Mouse (Mus musculus) heart, embryonic 14.5 days (tissue): ENCODE data around the gene Epb41l2. TPM values are rescaled to one million over a fixed set of nuclear protein-coding genes. Genes with fewer than 3 reads are reported as not detected.

Source experiments
- ATAC-seq: fragments of 200-750 bp; cut with Nextera tagmentation; 2 replicates; pipeline ENCODE4 v1.8.0; 2017; ENCODE audit warnings: low read depth, moderate TSS enrichment; ENCODE audit not compliant: insufficient number of reproducible peaks, insufficient read depth, low FRiP score
- H3K27ac ChIP-seq, 2 experiments: fragments of 200-500 bp in 1 of 2; fragments of 300-500 bp in 1 of 2; sonication (generic) in 1 of 2; replicated peaks in 1 of 2; 2 replicates each; pipeline ENCODE4 v1.5.1; 2012 to 2014; ENCODE audit warnings: low read depth in 2 of 2, low read length in 2 of 2, control low read depth in 1 of 2, mild to moderate bottlenecking in 1 of 2, mixed read lengths in 1 of 2; ENCODE audit not compliant: control insufficient read depth in 1 of 2, insufficient read depth in 1 of 2
- H3K27me3 ChIP-seq: fragments of 300-500 bp; sonication (generic); 2 replicates; pipeline ENCODE4 v1.6.1; 2014; ENCODE audit warnings: mild to moderate bottlenecking, low read length, control low read depth; ENCODE audit not compliant: control insufficient read depth, insufficient read depth
- H3K36me3 ChIP-seq: fragments of 300-500 bp; sonication (generic); 2 replicates; pipeline ENCODE4 v1.6.1; 2014; ENCODE audit warnings: mild to moderate bottlenecking, control low read depth, low read length, mixed read lengths; ENCODE audit not compliant: control insufficient read depth, insufficient read depth
- H3K4me1 ChIP-seq, 2 experiments: fragments of 200-500 bp in 1 of 2; fragments of 300-500 bp in 1 of 2; sonication (generic) in 1 of 2; 2 replicates each; pipeline ENCODE4 v1.6.1; 2012 to 2014; ENCODE audit warnings: low read length in 2 of 2, control low read depth in 1 of 2, mixed read lengths in 1 of 2; ENCODE audit not compliant: control insufficient read depth in 2 of 2, insufficient read depth in 2 of 2
- H3K4me2 ChIP-seq: fragments of 300-500 bp; sonication (generic); 2 replicates; pipeline ENCODE4 v1.6.1; 2014; ENCODE audit warnings: mild to moderate bottlenecking, low read length
- H3K4me3 ChIP-seq, 2 experiments: fragments of 200-500 bp in 1 of 2; fragments of 300-500 bp in 1 of 2; sonication (generic) in 1 of 2; 2 replicates each; pipeline ENCODE4 v1.5.1; 2012 to 2014; ENCODE audit warnings: low read length in 2 of 2, mild to moderate bottlenecking in 2 of 2, control low read depth in 1 of 2, low read depth in 1 of 2, moderate library complexity in 1 of 2; ENCODE audit not compliant: control insufficient read depth in 1 of 2, insufficient read depth in 1 of 2
- H3K9ac ChIP-seq: fragments of 300-500 bp; sonication (generic); 2 replicates; pipeline ENCODE4 v1.6.1; 2014; ENCODE audit warnings: mild to moderate bottlenecking, low read length
- H3K9me3 ChIP-seq: fragments of 300-500 bp; sonication (generic); 2 replicates; pipeline ENCODE4 v1.6.1; 2016; ENCODE audit warnings: low read length, control low read depth; ENCODE audit not compliant: control insufficient read depth
- WGBS: fragments of 180-500 bp; shearing (Covaris S2); extraction: QIAGEN DNeasy Blood & Tissue Kit; methylation state at CpG from one replicate; pipeline ENCODE4 v1.1.7; 2014; 5-methylcytosine and 5-hydroxymethylcytosine counted together
- polyA plus RNA-seq: library from polyadenylated mRNA; unstranded; fragments of >200 nt; fragmentation: Nextera tagmentation; extraction: Ambion mirVana; gene quantifications from 2 replicates; pipeline ENCODE4 v1.2.1, GENCODE M21; 2014

Gene Epb41l2
- polyA plus RNA-seq, 1 experiment from 2014 or later: 53.5 TPM

GRCm38 (mm10) chr10:25457996-25458395 lies 98.4 kb downstream of the Epb41l2 start:
- Histone ChIP-seq H3K27ac (no peak overlapping the region), H3K27me3 (no peaks in the 10 kb centered on the region), H3K4me2 (no peak overlapping the region), H3K9me3 (no peaks in the 10 kb centered on the region), H3K4me3 (no peak overlapping the region), H3K36me3 (peaks cover 9% of the 10 kb centered on the region; the same call in 1 of the 2 replicates), H3K4me1 (peaks cover 3 to 10% of the 10 kb centered on the region in 2 experiments; a peak in 2 of 4 replicates), H3K9ac (no peak overlapping the region)
- ATAC-seq: no peak
- 78% methylated on average over 4 of the region's 4 CpGs for WGBS

DNA sequence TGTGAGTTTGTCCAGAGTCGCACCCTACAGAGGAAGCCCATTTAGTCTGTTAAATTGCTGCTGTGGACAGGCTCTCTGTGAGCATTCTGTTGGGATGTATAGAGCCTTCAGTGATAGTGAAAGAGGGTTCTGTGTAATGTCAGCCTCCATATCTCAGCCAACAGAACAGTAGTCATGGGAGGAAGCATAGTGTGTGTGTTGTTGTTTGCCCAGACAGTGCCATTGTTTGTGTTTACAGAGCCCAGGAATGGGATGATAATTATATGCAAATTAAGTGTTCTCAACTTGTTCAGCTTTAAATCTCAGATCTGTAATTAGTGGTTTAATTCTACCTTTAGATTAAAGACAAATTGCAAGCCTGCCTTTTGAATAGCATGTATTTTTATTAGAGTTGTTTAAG lies 102.2 kb downstream of the Epb41l2 start:
- 22% methylated on average over 1 of the region's 1 CpGs for WGBS
- ATAC-seq: no peak
- Histone ChIP-seq H3K9me3 (no peaks in the 10 kb centered on the region), H3K4me3 (no peak overlapping the region), H3K9ac (no peak overlapping the region), H3K27me3 (no peaks in the 10 kb centered on the region), H3K27ac (no peak overlapping the region), H3K36me3 (no peaks in the 10 kb centered on the region), H3K4me1 (peaks cover 7 to 14% of the 10 kb centered on the region in 2 experiments; a peak in 2 of 4 replicates), H3K4me2 (no peak overlapping the region)

- Histone ChIP-seq H3K27me3 (no peaks in the 10 kb centered on the region), H3K4me3 (no peak overlapping the region), H3K9me3 (no peaks in the 10 kb centered on the region), H3K9ac (no peak overlapping the region), H3K36me3 (no peaks in the 10 kb centered on the region), H3K4me2 (no peak overlapping the region), H3K4me1 (peaks cover 7 to 14% of the 10 kb centered on the region in 2 experiments; a peak in 2 of 4 replicates), H3K27ac (no peak overlapping the region)
- ATAC-seq: no peak
- WGBS: 49% methylated on average over 3 of the region's 3 CpGs
Measured at GRCm38 (mm10) chr10:25462669-25463068, 103.1 kb downstream of the Epb41l2 start.

- H3K36me3 ChIP-seq: peaks cover 16% of the 10 kb centered on the region
- no peaks in the 10 kb centered on the region for H3K9me3 ChIP-seq
- no peak overlapping the region for H3K4me3 ChIP-seq
- no peak overlapping the region for H3K9ac ChIP-seq
- WGBS: 30% methylated on average over 2 of the region's 2 CpGs
- peak overlapping the region in 1 of 2 experiments; percentile 38; a peak in 1 of 4 replicates for H3K27ac ChIP-seq
- no peaks in the 10 kb centered on the region for H3K27me3 ChIP-seq
- H3K4me2 ChIP-seq: no peak overlapping the region
- peaks cover 5 to 10% of the 10 kb centered on the region in 2 experiments; a peak in 2 of 4 replicates for H3K4me1 ChIP-seq
- ATAC-seq: no peak
Measured at GRCm38 (mm10) chr10:25466493-25466892, 106.9 kb downstream of the Epb41l2 start.

DNA sequence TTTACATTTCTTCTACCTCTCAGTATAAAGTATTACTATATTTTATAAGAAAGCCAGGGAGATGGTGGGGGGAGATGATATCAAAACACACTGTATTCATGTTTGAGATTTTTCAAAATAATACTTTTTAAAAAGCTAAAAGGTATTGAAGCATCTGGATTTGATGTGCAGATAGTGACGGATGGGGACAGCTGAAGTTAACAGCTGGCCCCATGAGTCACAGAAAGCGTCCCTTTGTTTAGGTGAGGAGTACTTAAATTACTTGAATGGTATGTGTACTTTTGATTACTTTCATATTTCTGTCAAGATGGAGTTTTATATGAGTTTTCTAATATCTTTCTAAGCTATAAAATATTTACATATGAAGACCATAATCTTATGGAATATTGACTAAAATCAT lies 112.3 kb downstream of the Epb41l2 start:
- H3K9ac ChIP-seq: no peak overlapping the region
- 85% methylated on average over 2 of the region's 2 CpGs for WGBS
- no peak for ATAC-seq
- H3K4me3 ChIP-seq: no peak overlapping the region
- no peaks in the 10 kb centered on the region for H3K9me3 ChIP-seq
- no peak overlapping the region for H3K4me2 ChIP-seq
- H3K4me1 ChIP-seq: peaks cover 4 to 6% of the 10 kb centered on the region in 2 experiments
- peaks cover 32% of the 10 kb centered on the region for H3K36me3 ChIP-seq
- H3K27ac ChIP-seq: no peak overlapping the region
- H3K27me3 ChIP-seq: no peaks in the 10 kb centered on the region

- Histone ChIP-seq H3K9ac (no peak overlapping the region), H3K4me1 (peaks cover 3 to 10% of the 10 kb centered on the region in 2 experiments; a peak in 1 of 4 replicates), H3K4me2 (no peak overlapping the region), H3K27ac (no peak overlapping the region), H3K27me3 (no peaks in the 10 kb centered on the region), H3K4me3 (no peak overlapping the region), H3K36me3 (peaks cover 27% of the 10 kb centered on the region), H3K9me3 (no peaks in the 10 kb centered on the region)
- no peak for ATAC-seq
- WGBS: 85% methylated on average over 3 of the region's 3 CpGs
Measured at GRCm38 (mm10) chr10:25479716-25480115, 120.1 kb downstream of the Epb41l2 start.

- 48% methylated on average over 5 of the region's 5 CpGs for WGBS
- Histone ChIP-seq H3K9me3 (no peaks in the 10 kb centered on the region), H3K36me3 (peaks cover 27% of the 10 kb centered on the region), H3K4me1 (peaks cover 2 to 7% of the 10 kb centered on the region in 2 experiments; a peak in 1 of 4 replicates), H3K27ac (0 out of 4 replicates have a peak overlapping the region, but pooled peaks of 1 of the 2 experiments have one; percentile 25), H3K9ac (no peak overlapping the region), H3K4me2 (no peak overlapping the region), H3K27me3 (no peaks in the 10 kb centered on the region), H3K4me3 (no peak overlapping the region)
- ATAC-seq: no peak
Measured at GRCm38 (mm10) chr10:25482791-25483190, 123.2 kb downstream of the Epb41l2 start.

DNA sequence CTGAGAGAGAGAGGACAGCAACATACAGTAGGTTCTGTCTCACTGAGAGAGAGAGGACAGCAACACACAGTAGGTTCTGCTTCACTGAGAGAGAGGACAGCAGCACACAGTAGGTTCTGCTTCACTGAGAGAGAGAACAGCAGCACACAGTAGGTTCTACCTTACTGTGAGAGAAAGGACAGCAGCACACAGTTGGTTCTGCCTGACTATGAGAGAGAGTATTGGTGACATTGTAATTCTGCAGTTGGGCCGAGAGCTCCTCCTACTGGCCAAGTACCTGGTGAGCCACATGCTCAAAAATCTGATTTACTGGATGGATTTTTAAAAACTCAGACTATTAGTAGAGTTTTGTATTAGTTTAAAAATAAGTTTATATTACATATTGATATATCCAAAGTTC lies 128.9 kb downstream of the Epb41l2 start:
- Histone ChIP-seq H3K9me3 (no peaks in the 10 kb centered on the region), H3K36me3 (peaks cover 32% of the 10 kb centered on the region), H3K4me1 (no peaks in the 10 kb centered on the region), H3K27me3 (no peaks in the 10 kb centered on the region), H3K27ac (no peak overlapping the region), H3K9ac (no peak overlapping the region), H3K4me2 (no peak overlapping the region), H3K4me3 (no peak overlapping the region)
- ATAC-seq: no peak
- WGBS: 8% methylated on average over 1 of the region's 1 CpGs
